Mouse (Mus musculus) liver, postnatal 0 days (tissue): ENCODE data around the gene Ccdc138.

Experiments used
- CTCF ChIP-seq: sonication (generic); IDR thresholded peaks from 2 replicates; pipeline ENCODE4 v1.5.1; 2016; ENCODE audit warnings: antibody characterized with exemption, low read depth
- EP300 ChIP-seq: IDR thresholded peaks from 2 replicates; pipeline ENCODE4 v1.6.1; 2016; ENCODE audit warnings: antibody characterized with exemption, low read depth, mild to moderate bottlenecking

DNA sequence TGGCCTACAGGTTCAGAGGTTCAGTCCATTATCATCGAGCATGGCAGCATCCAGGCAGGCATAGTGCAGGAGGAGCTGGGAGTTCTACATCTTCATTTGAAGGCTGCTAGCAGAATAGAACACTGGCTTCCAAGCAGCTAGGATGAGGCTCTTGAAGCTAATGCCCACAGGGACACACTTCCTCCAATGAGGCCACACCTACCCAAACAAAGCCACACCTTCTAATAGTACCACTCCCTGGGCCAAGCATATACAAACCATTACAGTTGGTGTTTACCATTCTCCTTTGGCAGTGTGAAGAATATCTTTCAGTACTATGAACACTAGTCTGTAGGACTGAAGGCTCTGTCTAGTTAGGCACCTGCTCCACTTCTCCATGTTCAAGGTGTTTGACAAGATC is 37.9 kb upstream of the Ccdc138 start:
- TF ChIP-seq CTCF (no peak), EP300 (no peak)
